Mouse (Mus musculus) lung, postnatal 0 days (tissue): ENCODE data around the gene Fancm. TPM values are rescaled to one million over a fixed set of nuclear protein-coding genes. Genes with fewer than 3 reads are reported as not detected.

Experiments used
- ATAC-seq: fragments of 200-750 bp; cut with Nextera tagmentation; 2 replicates; pipeline ENCODE4 v1.8.0; 2017; ENCODE audit warnings: moderate library complexity
- DNase-seq: peaks from one replicate; pipeline ENCODE4 v3.0.0-alpha.2; 2016; ENCODE audit warnings: low spot score
- H3K27ac ChIP-seq: fragments of 300-500 bp; sonication (generic); 2 replicates; pipeline ENCODE4 v1.5.1; 2014; ENCODE audit warnings: antibody characterized with exemption, mild to moderate bottlenecking, low read length, mixed read lengths
- H3K27me3 ChIP-seq: fragments of 300-500 bp; sonication (generic); replicated peaks from 2 replicates; pipeline ENCODE4 v1.6.1; 2014; ENCODE audit warnings: low read length, mixed read lengths; ENCODE audit not compliant: insufficient read depth
- H3K36me3 ChIP-seq: fragments of 300-500 bp; sonication (generic); 2 replicates; pipeline ENCODE4 v1.6.1; 2014; ENCODE audit warnings: low read length, mixed read lengths; ENCODE audit not compliant: insufficient read depth
- H3K4me1 ChIP-seq: fragments of 300-500 bp; sonication (generic); 2 replicates; pipeline ENCODE4 v1.6.1; 2014; ENCODE audit warnings: antibody characterized with exemption, low read depth, low read length, mixed read lengths; ENCODE audit not compliant: insufficient read depth
- H3K4me2 ChIP-seq: fragments of 300-500 bp; sonication (generic); replicated peaks from 2 replicates; pipeline ENCODE4 v1.6.1; 2014; ENCODE audit warnings: low read depth, mild to moderate bottlenecking, low read length, moderate library complexity, mixed read lengths
- H3K4me3 ChIP-seq: fragments of 300-500 bp; sonication (generic); 2 replicates; pipeline ENCODE4 v1.5.1; 2014; ENCODE audit warnings: low read depth, low read length
- H3K9ac ChIP-seq: fragments of 300-500 bp; sonication (generic); replicated peaks from 2 replicates; pipeline ENCODE4 v1.6.1; 2014; ENCODE audit warnings: low read depth, mild to moderate bottlenecking
- H3K9me3 ChIP-seq: fragments of 300-500 bp; sonication (generic); 2 replicates; pipeline ENCODE4 v1.6.1; 2016; ENCODE audit warnings: low read length, mixed read lengths
- CTCF ChIP-seq: IDR thresholded peaks from 2 replicates; pipeline ENCODE4 v1.5.1; 2016; ENCODE audit warnings: antibody characterized with exemption, mild to moderate bottlenecking
- EP300 ChIP-seq: IDR thresholded peaks from 2 replicates; pipeline ENCODE4 v1.6.1; 2016; ENCODE audit warnings: antibody characterized with exemption, mild to moderate bottlenecking, control low read depth
- WGBS: fragments of 180-500 bp; shearing (Covaris S2); extraction: QIAGEN DNeasy Blood & Tissue Kit; methylation state at CpG from one replicate; pipeline ENCODE4 v1.1.7; 2014; 5-methylcytosine and 5-hydroxymethylcytosine counted together
- polyA plus RNA-seq: library from polyadenylated mRNA; unstranded; fragments of >200 nt; fragmentation: Nextera tagmentation; extraction: Ambion mirVana; gene quantifications from 2 replicates; pipeline ENCODE4 v1.2.1, GENCODE M21; 2015

The Fancm gene
- polyA plus RNA-seq, 1 experiment from 2014 or later = 4.1 TPM

DNA sequence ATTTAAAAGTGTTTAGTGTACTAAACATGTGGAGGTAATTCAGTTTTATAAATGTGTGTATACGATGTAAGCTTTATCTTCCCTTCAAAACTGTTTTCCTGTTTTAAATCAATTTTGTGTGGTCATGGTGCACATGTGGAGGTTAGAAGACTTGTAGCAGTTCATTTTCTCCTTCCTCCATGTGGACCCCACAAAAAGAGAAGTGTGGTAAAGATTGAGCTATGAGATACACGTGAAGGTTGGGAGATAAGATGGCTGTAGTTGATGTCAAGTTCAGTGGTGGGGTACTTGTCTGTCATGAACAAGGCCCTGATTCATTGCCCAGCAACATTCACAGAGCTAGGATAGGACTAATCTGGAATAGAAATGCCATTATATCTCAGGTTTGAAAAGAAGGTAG, 17.2 kb upstream of the Fancm start:
- H3K9me3 ChIP-seq = no peaks in the 10 kb centered on the region
- no peak overlapping the region for H3K4me3 ChIP-seq
- no peak overlapping the region for H3K27ac ChIP-seq
- H3K4me1 ChIP-seq = no peaks in the 10 kb centered on the region
- TF ChIP-seq CTCF (no peak), EP300 (no peak)
- DNase-seq (no peak), ATAC-seq (no peak)
- H3K27me3 ChIP-seq = no peaks in the 10 kb centered on the region
- H3K9ac ChIP-seq = no peak overlapping the region
- H3K36me3 ChIP-seq = peaks cover 23% of the 10 kb centered on the region; the same call in 1 of the 2 replicates
- WGBS = 77% methylated on average over 2 of the region's 2 CpGs
- H3K4me2 ChIP-seq = no peak overlapping the region

DNA sequence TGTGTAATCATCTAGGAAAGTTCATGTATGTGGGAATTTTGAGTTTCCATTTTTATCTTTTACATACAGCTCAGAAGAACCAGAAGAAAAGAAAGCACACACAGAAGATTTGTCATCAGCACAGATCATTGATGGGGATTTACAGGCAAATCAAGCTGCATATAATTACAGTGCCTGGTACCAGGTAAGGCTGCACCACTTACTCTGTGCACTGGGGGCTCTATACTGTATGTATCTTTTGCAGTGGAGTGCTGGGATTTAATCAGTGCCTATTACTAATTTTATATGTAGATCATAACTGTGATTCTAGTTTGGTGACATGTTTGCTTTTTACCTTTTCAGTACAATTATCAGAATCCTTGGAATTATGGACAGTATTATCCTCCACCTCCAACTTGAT, 14.3 kb upstream of the Fancm start:
- H3K4me2 ChIP-seq = no peak overlapping the region
- no peaks in the 10 kb centered on the region for H3K4me1 ChIP-seq
- no peak overlapping the region for H3K4me3 ChIP-seq
- peaks cover 21% of the 10 kb centered on the region for H3K36me3 ChIP-seq
- no peak overlapping the region for H3K27ac ChIP-seq
- TF ChIP-seq CTCF (no peak), EP300 (no peak)
- DNase-seq (no peak), ATAC-seq (no peak)
- H3K9me3 ChIP-seq = no peaks in the 10 kb centered on the region
- H3K27me3 ChIP-seq = no peaks in the 10 kb centered on the region
- H3K9ac ChIP-seq = no peak overlapping the region

DNA sequence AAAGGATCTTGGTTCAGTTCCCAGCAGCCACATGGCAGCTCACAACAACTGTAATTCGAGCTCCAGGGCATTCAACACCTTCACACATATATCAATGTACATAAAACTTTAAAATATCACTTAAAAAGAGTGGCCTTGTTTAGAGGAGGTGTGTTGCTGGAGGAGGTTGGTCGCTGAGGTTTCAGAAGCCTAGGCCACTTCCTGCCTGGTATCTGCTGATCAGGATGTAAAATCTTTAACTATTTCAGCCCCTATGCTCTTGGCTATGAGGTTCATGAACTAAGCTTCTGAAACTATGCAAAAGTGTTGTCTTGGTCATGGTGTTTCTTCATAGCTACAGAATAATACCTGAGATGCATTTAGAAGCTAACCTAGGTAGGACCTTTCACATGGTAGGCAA, 10.2 kb upstream of the Fancm start:
- no peak overlapping the region for H3K9ac ChIP-seq
- WGBS = 45% methylated on average over 2 of the region's 2 CpGs
- no peaks in the 10 kb centered on the region for H3K27me3 ChIP-seq
- no peaks in the 10 kb centered on the region for H3K9me3 ChIP-seq
- H3K4me3 ChIP-seq = no peak overlapping the region
- TF ChIP-seq EP300 = no peak
- TF ChIP-seq CTCF = no peak
- no peak overlapping the region for H3K4me2 ChIP-seq
- H3K27ac ChIP-seq = no peak overlapping the region
- H3K36me3 ChIP-seq = peaks cover 16% of the 10 kb centered on the region
- H3K4me1 ChIP-seq = no peaks in the 10 kb centered on the region
- no peak for ATAC-seq
- peak; percentile 5 for DNase-seq

DNA sequence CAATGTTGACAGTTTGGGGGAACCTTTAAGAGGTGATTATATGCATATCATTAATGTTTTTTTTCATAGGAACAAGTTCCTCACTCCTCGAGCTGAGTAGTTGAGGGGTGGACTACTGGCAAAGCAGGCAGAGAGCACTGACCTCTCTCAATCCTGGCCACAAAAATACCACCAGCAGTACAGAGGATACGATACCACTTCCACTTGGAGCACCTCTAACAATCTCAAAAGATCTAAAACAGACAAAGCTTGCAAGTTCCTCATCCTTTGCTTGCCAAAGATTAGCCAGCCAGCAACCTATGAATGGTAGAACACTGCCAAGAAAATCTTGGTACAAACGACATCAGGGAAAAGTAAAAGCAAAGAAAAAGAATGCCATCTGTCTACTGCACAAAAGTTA, 9.2 kb upstream of the Fancm start:
- no peaks in the 10 kb centered on the region for H3K27me3 ChIP-seq
- TF ChIP-seq CTCF (no peak), EP300 (no peak)
- H3K9ac ChIP-seq = no peak overlapping the region
- H3K36me3 ChIP-seq = peaks cover 8% of the 10 kb centered on the region
- no peak overlapping the region for H3K4me3 ChIP-seq
- ATAC-seq = no peak
- 45% methylated on average over 3 of the region's 3 CpGs for WGBS
- H3K4me1 ChIP-seq = no peaks in the 10 kb centered on the region
- H3K4me2 ChIP-seq = no peak overlapping the region
- no peak overlapping the region for H3K27ac ChIP-seq
- DNase-seq = no peak
- no peaks in the 10 kb centered on the region for H3K9me3 ChIP-seq

DNA sequence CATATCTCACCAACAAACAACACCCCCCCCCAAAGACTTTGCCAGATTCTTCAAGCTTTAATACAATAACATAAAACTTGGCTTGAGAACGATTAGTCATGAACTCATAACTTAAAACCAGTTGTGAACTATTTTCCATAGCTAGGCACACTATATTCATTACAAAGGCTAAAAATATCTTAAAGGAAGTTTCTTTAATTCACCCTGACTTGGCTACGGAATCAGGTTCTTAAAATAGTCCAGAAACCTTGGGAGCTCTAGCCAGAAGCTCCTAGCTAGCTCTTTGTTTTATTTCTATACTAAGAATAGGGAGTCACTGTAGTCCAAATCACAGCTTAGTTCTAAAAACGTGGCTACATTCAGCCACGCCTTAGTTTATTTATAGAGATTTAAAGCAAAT, 7.0 kb upstream of the Fancm start:
- TF ChIP-seq CTCF (no peak), EP300 (no peak)
- no peak overlapping the region for H3K4me3 ChIP-seq
- H3K9ac ChIP-seq = no peak overlapping the region
- H3K27me3 ChIP-seq = no peaks in the 10 kb centered on the region
- DNase-seq (no peak), ATAC-seq (no peak)
- no peak overlapping the region for H3K4me2 ChIP-seq
- 45% methylated on average over 4 of the region's 4 CpGs for WGBS
- no peaks in the 10 kb centered on the region for H3K9me3 ChIP-seq
- H3K27ac ChIP-seq = no peak overlapping the region
- H3K36me3 ChIP-seq = peaks cover 6% of the 10 kb centered on the region
- no peaks in the 10 kb centered on the region for H3K4me1 ChIP-seq

DNA sequence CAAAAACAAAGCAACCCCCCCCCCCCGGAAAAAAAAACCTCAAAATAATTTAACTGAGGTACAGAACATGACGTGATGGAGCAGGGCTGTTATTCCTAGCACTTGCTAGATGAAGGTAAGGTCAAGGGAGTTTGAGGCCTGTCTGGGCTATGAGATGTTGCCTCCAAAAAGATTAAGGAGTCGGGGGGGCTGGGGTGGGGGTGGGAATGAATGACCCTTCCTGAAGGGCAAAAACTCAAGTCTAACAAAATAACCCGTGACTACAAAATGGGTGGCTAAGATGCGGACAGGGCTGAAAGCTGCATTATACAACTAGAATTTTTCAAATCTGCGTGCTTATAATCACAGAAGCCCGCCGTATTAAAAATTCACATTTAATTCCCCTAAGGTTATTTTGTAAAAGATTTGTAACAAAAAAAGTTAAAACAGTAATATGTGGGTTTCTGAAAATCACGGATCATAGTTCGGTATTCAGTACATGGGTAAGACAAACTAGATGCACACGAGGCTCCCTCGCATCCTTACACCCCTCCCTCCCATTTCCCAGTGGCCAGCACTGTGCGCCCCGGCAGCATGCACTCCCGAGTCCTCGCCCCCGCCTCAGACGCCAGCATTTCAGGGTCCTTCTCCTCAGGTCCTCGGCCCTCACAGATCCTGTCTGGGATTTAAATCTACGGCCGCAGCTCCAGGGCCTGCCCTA, 2.3 kb upstream of the Fancm start:
- Histone ChIP-seq H3K27me3 (no peaks in the 10 kb centered on the region), H3K9ac (peak overlapping the region; percentile 86), H3K4me1 (no peaks in the 10 kb centered on the region), H3K4me2 (peak overlapping the region; percentile 80), H3K9me3 (no peaks in the 10 kb centered on the region), H3K4me3 (peak overlapping the region; percentile 75), H3K36me3 (no peaks in the 10 kb centered on the region), H3K27ac (peak overlapping the region; percentile 89)
- ATAC-seq = peak; percentile 14; the same call in 1 of the 2 replicates
- DNase-seq = peak; percentile 13
- TF ChIP-seq CTCF (no peak), EP300 (no peak)
- 2% methylated on average over 21 of the region's 21 CpGs for WGBS
